Mouse (Mus musculus): ENCODE measurements around the gene Shc3. TPM values are rescaled to one million over a fixed set of nuclear protein-coding genes. Genes with fewer than 3 reads are reported as not detected.
A peak's percentile ranks its signal among the peaks of the same experiment; 100 is the strongest.

Gene Shc3
- total and polyA plus RNA-seq, 3 experiments, result 0.15 to 0.40 TPM; not detected in 1

GRCm38 (mm10) chr13:51400186-51400719, 169.0 kb downstream of the Shc3 start:
- H3K9ac ChIP-seq (ENCODE audit: insufficient read depth, low read depth), result peak overlapping the region; percentile 79
- H3K36me3 ChIP-seq (replicated peaks in 1 of 2; ENCODE audit: control insufficient read depth in 1 of 2, insufficient read depth in 1 of 2, low read length in 1 of 2), result peaks cover 0 to under 1% of the 10 kb centered on the region in 2 experiments
- dilution Hi-C loops (cut with MboI; ENCODE audit: extremely low pct_ligation_motif_present, extremely low pct_unique_long_range_greater_than_20kb, low sequenced_read_pairs) (no loop called here), in situ Hi-C loops (cut with MboI; ENCODE audit: low pct_ligation_motif_present, low pct_unique_long_range_greater_than_20kb, low sequenced_read_pairs) (no loop called here)
- H3K4me1 ChIP-seq (ENCODE audit: control insufficient read depth in 1 of 2, insufficient read depth in 2 of 2), result peaks cover 32 to 78% of the 10 kb centered on the region in 2 experiments
- peak overlapping the region; percentile 78 for H3K4me2 ChIP-seq (ENCODE audit: insufficient read depth, low read depth, poor library complexity, severe bottlenecking)
- TF ChIP-seq HCFC1 (IDR thresholded peaks at IDR 0.05; ENCODE audit: low read depth, low read length), result no peak; the same call in 1 of the 2 replicates
- no peak for TF ChIP-seq CTCF (conservative IDR thresholded peaks at IDR 0.05 in 1 of 2, IDR thresholded peaks at IDR 0.05 in 1 of 2; ENCODE audit: low read depth in 2 of 2, low read length in 2 of 2)
- TF ChIP-seq CHD1 (IDR thresholded peaks at IDR 0.05; ENCODE audit: low read depth, low read length), result peak; percentile 88; the same call in 1 of the 2 replicates
- no peak; the same call in 1 of the 2 replicates for TF ChIP-seq SMC3 (IDR thresholded peaks at IDR 0.05; ENCODE audit: low read depth, low read length)
- 0 out of 2 replicates have a peak, but pooled peaks have one; percentile 36 for TF ChIP-seq TBP (conservative IDR thresholded peaks at IDR 0.05; ENCODE audit: low read depth, low read length)
- TF ChIP-seq ELF1 (IDR thresholded peaks at IDR 0.05; ENCODE audit: low read depth, low read length), result no peak; the same call in 1 of the 2 replicates
- TF ChIP-seq ZC3H11A (IDR thresholded peaks at IDR 0.05; ENCODE audit: low read depth, low read length), result no peak
- TF ChIP-seq POLR2AphosphoS2 (IDR thresholded peaks at IDR 0.05; ENCODE audit: low read depth, low read length), result no peak
- no peak for TF ChIP-seq PAX5 (IDR thresholded peaks at IDR 0.05; ENCODE audit: low read length)
- TF ChIP-seq UBTF (IDR thresholded peaks at IDR 0.05; ENCODE audit: low read depth, low read length), result no peak
- peak; percentile 63 for TF ChIP-seq IRF4 (IDR thresholded peaks at IDR 0.05; ENCODE audit: low read depth, low read length)
- TF ChIP-seq MYC (IDR thresholded peaks at IDR 0.05; ENCODE audit: low read depth, low read length), result peak; percentile 26; the same call in 1 of the 2 replicates
- peak; percentile 62; the same call in 1 of the 2 replicates for TF ChIP-seq TCF12 (IDR thresholded peaks at IDR 0.05; ENCODE audit: low read depth, low read length)
- TF ChIP-seq CHD2 (IDR thresholded peaks at IDR 0.05; ENCODE audit: low read length), result no peak
- TF ChIP-seq USF2 (conservative IDR thresholded peaks at IDR 0.05; ENCODE audit: low read depth, low read length), result no peak
- peak; percentile 71 for TF ChIP-seq ETS1 (conservative IDR thresholded peaks at IDR 0.05; ENCODE audit: low read depth, low read length)
- TF ChIP-seq ZMIZ1 (IDR thresholded peaks at IDR 0.05; ENCODE audit: low read depth, low read length), result no peak
- no peak; the same call in 1 of the 2 replicates for TF ChIP-seq MEF2A (IDR thresholded peaks at IDR 0.05; ENCODE audit: borderline replicate concordance, low read depth, low read length)
- TF ChIP-seq SIN3A (IDR thresholded peaks at IDR 0.05; ENCODE audit: low read length), result peak; percentile 61
- no peak for TF ChIP-seq JUN (IDR thresholded peaks at IDR 0.05; ENCODE audit: insufficient read depth, low read depth, low read length)
- no peak; the same call in 1 of the 2 replicates for TF ChIP-seq BHLHE40 (IDR thresholded peaks at IDR 0.05; ENCODE audit: low read depth, low read length)
- TF ChIP-seq RCOR1 (conservative IDR thresholded peaks at IDR 0.05; ENCODE audit: low read depth, low read length), result no peak
- TF ChIP-seq ZKSCAN1 (IDR thresholded peaks at IDR 0.05; ENCODE audit: borderline replicate concordance, low read depth, low read length), result no peak
- no peak; the same call in none of the 2 replicates for TF ChIP-seq EP300 (IDR thresholded peaks at IDR 0.05; ENCODE audit: low read length)
- TF ChIP-seq NELFE (IDR thresholded peaks at IDR 0.05; ENCODE audit: low read depth, low read length), result peak; percentile 49; the same call in 1 of the 2 replicates
- TF ChIP-seq E2F4 (IDR thresholded peaks at IDR 0.05; ENCODE audit: insufficient replicate concordance, low read depth, low read length), result no peak
- no peak for TF ChIP-seq MAFK (IDR thresholded peaks at IDR 0.05; ENCODE audit: insufficient replicate concordance, low read length)
- TF ChIP-seq ZNF384 (IDR thresholded peaks at IDR 0.05; ENCODE audit: low read depth, low read length), result no peak
- TF ChIP-seq JUND (conservative IDR thresholded peaks at IDR 0.05; ENCODE audit: low read depth, low read length), result peak; percentile 73
- TF ChIP-seq MAX (IDR thresholded peaks at IDR 0.05; ENCODE audit: low read length), result no peak
- no peak for TF ChIP-seq KAT2A (IDR thresholded peaks at IDR 0.05; ENCODE audit: insufficient replicate concordance, low read length)
- no peak for TF ChIP-seq MAZ (IDR thresholded peaks at IDR 0.05; ENCODE audit: low read depth, low read length)
- TF ChIP-seq GABPA (IDR thresholded peaks at IDR 0.05; ENCODE audit: insufficient replicate concordance, low read depth, low read length), result no peak
- TF ChIP-seq POLR2A (IDR thresholded peaks at IDR 0.05; ENCODE audit: low read depth, low read length), result no peak
- TF ChIP-seq RAD21 (IDR thresholded peaks at IDR 0.05; ENCODE audit: low read depth, low read length), result no peak
- TF ChIP-seq MXI1 (IDR thresholded peaks at IDR 0.05; ENCODE audit: low read depth, low read length), result peak; percentile 30; the same call in 1 of the 2 replicates
- no peak for TF ChIP-seq NRF1 (IDR thresholded peaks at IDR 0.05; ENCODE audit: low read depth, low read length)
- no peak for TF ChIP-seq USF1 (IDR thresholded peaks at IDR 0.05; ENCODE audit: low read depth, low read length)
- H3K9me3 ChIP-seq (replicated peaks; ENCODE audit: low read length), result peaks cover 10% of the 10 kb centered on the region
- peak overlapping the region; percentile 96 for H3K27ac ChIP-seq (ENCODE audit: insufficient read depth, low read depth)
- H3K4me3 ChIP-seq (replicated peaks in 1 of 3; ENCODE audit: low read depth in 2 of 3, low read length in 2 of 3, poor library complexity in 1 of 3), result peak overlapping the region; percentile 20 to 50 (median 43)
- peak; percentile 79 for DNase-seq (ENCODE audit: extremely low read depth)
- no peaks in the 10 kb centered on the region for H3K27me3 ChIP-seq (replicated peaks)
- H3K79me2 ChIP-seq (replicated peaks; ENCODE audit: control insufficient read depth, extremely low read depth, insufficient read depth, poor library complexity, severe bottlenecking), result no peaks in the 10 kb centered on the region

Measured in CH12.LX (cell line).